Mouse (Mus musculus) neutrophil, adult 5-6 weeks (primary cell): ENCODE measurements around the gene Gprc5c. TPM values are rescaled to one million over a fixed set of nuclear protein-coding genes. Genes with fewer than 3 reads are reported as not detected.
A peak's percentile ranks its signal among the peaks of the same experiment; 100 is the strongest.

Experiments used
- ATAC-seq: fragments of 151-379, 151-347 bp; 2 replicates; pipeline ENCODE4 v1.8.0; 2017; ENCODE audit warnings: mild to moderate bottlenecking, moderate TSS enrichment; ENCODE audit not compliant: insufficient number of reproducible peaks, poor library complexity, low FRiP score, severe bottlenecking; ENCODE audit errors: extremely low read depth
- total RNA-seq: library from RNA; stranded (forward); fragments of 200-1000 nt; gene quantifications from 2 replicates; pipeline ENCODE4 v1.2.3, GENCODE M21; 2017

The Gprc5c gene
- total RNA-seq, 1 experiment from 2014 or later = 1.0 TPM

GRCm38 (mm10) chr11:114863918-114864420 is 13.0 kb downstream of the Gprc5c start:
- no peak for ATAC-seq

- ATAC-seq = no peak
Observed at GRCm38 (mm10) chr11:114865999-114866398, 15.0 kb downstream of the Gprc5c start.

DNA sequence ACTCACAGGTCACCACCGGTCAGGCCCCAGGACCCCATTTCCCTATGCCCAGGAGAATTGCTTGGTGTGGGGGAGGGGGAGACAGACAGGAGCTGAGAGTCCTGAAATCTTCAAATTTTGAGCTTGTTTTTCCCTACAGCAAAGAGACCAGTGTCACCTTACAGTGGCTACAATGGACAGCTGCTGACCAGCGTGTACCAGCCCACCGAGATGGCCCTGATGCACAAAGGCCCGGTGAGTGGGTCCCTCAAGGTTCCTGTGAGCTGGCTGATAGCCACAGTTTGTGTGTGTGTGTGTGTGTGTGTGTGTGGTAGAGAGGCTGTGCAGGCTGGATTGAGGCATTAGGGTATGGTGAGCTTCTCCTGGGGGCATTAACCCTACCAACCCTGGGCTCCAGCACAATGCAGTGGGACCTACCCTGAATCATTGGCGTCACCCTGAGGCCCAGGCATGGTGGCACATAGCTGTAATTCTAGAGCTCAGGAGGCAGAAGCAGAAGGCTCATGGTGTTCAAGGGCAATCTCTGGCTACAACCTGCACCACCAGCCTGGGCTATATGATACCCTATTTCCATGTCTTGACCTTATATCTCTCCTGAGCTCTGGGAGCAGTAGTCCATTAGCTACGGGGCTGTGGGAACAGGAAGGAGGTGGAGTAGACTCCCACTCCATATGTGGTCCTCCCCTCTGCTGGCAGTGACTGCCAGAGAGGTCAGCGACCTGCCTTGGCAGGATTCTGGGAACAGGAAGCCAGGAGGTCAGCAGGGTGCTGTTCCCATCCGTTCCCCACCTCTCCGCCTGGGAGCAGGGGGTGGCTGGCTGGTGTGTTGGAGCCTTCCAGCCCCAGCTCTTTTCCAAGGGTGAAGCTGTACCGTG is 15.8 kb downstream of the Gprc5c start:
- ATAC-seq = no peak

DNA sequence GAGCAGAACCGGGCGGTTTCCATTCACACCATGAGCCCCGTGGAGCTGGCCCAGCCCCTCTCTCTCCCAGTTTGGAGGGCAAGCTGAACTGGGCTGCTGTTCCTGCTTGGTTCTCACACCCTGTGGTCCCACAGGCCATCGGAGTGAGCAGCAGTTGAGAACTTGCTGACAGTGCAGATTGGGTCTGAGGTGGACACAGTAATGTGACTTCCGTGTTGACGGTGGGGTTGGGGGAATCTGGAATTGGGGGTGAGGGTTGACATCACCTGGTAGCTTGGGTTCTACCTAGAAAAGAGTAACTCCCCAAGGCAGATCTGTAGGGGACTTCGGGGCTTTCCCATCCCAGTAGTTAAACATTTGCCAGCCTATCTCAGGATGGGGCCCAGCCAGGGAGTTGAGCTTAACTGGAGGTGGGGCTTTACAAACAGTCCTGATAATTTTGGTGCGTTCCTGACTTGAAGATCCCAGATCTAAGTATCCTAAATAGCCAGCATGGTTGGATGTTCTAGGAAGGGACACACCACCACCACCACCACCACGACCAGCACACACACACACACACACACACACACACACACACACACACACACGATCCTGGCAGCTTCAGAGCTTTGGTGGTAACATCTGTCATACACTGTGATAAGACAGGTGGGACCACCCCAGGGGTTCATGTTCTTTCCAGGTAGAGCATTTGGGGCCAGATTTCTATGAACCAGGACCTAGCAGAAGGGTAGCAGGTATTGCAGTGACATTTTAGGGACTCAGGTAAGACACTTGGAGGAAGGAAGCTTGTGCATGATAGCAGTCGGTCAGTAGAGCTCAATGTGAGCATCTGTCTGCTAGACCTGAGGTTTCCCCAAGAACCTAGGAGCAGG is 16.6 kb downstream of the Gprc5c start:
- ATAC-seq = no peak

GRCm38 (mm10) chr11:114868280-114868679 is 17.3 kb downstream of the Gprc5c start:
- ATAC-seq = no peak

DNA sequence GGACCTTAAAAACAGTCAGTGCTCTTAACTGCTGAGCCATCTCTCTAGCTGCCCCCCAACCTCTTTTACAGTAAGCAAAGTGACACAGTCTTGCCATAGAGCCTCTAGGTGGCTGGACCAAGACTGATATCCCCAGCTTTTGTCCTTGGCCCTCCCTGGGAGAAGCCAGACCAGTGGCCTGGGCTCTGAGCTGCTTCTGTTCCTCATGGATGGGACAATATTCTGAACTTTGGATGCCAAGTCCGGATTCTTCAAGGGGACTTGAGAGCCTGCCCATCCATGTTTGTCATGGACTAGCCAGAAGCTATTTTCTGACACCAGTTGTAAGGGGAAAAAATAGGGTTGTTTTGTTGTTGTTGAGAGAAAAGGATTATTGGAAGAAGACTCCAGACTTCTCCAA is 18.8 kb downstream of the Gprc5c start:
- no peak for ATAC-seq

DNA sequence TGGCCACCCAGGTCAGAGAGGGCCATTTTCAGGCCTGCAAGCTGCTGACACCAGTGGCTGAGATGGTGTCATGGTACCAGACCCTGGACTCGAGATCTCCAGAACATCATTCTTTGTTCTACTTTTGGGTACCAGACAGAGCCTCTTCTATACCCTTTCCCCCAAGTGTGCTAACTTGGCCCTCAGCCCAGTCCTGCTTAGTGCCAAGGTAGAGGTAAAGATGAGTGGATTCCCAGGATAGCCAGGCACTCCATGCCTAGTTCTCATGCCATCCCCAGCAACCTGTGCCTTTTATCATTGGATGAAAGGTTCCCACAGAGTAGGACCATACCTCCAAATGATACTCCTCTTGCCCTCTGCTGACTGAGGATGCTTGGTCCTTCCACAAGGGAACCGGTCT is 20.6 kb downstream of the Gprc5c start:
- ATAC-seq = no peak

DNA sequence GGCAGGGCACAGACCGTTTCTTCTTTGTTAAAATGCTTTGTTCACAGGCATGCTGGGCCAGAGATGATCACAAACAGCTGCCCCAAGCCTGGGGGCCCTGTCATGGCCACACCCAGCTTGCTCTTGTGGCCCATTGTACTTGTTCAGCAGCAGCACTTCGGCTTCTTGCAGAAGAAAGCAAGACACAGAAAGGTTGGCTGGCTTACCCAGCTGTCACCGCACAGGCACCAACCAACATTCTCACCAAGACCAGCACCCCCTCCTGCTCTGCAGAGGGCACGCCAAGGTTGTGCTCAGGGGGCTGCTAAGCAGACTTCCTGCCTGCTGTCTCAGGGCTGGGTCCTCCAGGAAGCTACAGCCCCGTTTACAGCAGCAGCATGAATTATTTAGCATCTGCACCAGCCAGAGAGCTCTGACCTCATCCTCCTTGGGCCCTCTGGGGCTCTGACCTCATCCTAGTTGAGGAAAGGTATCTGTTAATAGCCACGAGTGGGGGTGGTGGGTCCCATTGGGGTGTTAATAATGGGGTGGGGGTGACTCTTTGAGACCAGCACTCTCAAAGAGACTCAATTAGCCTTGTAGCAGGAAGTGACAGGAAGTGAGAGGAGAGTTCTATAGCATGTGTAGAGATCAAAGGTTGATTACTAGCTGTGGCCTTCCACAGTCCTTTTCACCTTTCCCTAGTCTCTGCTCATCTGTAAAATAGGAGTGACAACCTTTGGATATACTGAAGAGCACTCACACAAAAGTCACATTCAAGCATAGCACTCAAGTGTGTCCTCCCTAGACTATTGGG is 22.3 kb downstream of the Gprc5c start:
- peak; percentile 40; the same call in 1 of the 2 replicates for ATAC-seq

DNA sequence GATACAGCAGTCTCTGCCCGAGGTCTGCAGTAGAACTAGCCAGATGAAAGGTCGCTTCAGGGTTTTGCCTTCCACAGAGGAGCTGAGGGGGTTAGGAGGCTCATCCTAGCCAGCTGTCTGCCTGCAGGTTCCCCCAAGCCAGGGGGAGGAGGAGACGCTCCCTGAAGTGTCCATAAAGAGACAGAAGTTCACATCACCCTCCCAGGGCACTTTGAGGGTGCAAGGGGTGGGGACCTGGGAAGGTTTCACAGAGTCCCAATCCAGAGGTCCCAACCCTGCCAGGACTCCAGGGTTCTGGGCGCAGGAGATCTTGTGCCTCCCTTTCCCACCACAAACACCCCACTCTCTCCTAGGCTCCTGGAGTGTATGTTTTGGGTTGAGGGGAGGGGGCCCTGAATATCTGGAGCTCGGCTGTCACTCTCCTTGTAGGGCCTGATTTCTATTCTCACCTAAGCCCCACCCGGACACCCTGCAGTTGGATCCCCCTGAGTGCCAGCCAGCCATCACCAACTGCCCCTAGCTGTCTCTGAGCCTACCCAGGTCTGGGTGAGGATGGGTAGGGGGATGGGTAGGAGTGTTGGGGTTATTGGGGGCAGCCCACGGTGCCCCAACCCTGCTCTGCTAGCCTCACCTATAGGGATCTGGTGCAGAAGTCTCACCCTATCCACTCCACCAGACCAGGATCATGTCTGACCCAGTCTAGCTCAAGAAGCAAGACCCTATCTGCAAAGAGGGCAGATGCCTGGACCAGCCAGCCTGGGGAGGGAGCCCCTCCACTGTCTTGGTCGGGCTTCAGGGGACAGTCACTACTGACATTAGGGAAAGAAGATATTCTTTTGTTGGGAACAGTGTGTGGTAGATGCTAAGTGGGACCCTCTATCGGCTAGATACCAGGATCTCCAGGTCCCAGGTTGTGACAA is 23.5 kb downstream of the Gprc5c start:
- no peak for ATAC-seq

GRCm38 (mm10) chr11:114875301-114875801 is 24.4 kb downstream of the Gprc5c start:
- ATAC-seq = no peak

DNA sequence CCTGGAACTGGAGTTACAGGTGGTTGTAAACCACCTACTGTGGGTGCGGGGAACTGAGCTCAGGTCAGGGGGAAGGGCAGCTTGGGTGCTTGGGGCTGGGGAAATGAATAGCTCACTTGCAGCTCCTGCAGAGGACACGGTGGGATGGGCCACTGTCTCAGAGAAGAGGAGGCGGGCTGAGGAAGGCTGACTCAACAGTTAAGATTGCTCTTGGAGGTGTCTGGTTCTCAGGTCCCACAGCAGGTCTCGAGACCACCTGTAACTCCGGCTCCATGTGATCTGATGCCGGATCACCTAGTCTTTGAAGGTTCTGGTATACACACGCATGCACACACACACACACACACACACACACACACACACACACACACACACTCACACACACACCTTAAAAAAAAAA is 25.2 kb downstream of the Gprc5c start:
- ATAC-seq = no peak

DNA sequence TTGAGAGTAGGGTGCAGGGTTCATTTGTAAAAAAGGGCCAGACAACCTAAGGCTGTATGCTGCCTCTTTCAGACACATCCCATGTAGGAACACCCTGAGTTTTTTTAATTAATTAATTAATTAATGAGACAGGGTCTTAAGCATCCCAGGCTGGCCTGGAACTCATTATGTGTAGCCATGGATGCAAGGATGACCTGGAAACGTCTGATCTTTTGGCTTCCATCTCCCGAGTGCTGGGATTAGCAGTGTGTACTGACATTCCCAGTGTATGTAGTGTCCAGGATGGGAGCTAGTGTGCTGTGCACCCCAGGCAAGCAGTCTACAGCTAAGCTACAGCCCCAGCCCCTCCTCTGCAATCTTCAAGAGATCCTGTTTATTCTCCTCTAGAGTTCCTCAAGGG is 25.7 kb downstream of the Gprc5c start:
- no peak for ATAC-seq

GRCm38 (mm10) chr11:114877145-114877544 is 26.2 kb downstream of the Gprc5c start:
- ATAC-seq = peak; percentile 20; the same call in 1 of the 2 replicates

DNA sequence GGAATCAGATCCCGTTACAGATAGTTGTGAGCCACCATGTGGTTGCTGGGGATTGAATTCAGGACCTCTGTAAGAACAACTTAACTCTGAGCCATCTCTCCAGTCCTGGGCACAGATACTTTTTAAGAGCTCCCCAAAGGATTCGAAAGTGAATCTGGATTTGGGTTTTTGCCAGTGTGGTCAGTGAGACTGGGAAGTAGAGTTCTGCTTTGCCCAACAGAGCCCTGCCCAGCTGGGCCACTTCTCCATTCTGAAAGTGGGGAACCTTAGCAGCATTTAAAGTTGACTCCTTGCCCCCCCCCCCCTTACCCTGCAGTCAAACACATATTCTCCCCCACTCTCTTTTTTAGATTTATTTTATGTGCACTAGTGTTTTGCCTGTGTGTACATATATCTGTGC is 28.7 kb downstream of the Gprc5c start:
- ATAC-seq = peak; percentile 52

DNA sequence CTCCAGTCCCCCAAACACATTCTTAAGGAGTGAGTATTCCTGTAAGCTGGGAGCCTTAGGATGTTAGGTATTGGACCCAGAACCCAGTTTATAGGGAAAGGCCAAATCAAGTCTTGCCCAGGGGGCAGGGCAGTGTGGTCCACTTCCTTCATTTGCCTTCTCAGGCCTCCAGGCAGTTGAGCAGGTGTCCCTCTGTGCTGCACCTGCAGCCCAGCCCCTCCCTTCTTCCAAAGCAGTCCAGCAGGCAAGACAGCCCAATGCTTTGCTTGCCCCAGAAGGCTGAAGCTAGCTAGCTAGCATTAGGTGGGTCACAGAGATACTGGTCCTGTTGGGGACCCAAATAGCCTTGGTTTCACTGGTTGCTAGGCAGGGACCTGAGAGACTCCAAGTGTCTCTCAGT is 29.2 kb downstream of the Gprc5c start:
- no peak for ATAC-seq

DNA sequence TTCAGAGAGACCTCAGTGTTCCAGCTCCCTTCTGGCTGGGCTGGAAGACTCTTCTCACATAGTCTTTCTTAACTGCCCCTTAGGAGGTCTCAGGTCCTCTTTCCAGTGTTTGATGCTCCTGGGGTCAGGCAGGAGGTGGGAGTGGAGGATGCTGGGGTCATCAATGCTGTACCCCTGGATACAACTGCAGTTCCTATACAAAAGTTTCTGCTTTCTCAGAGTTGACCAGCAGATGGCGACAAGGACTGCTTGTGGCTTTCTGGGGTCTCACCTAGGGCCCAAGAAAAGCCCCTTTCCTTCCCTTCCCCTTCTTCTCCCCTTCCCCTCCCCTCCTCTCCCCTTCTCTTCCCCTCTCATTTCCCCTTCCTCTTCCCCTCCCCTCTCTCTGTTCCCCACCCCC is 29.6 kb downstream of the Gprc5c start:
- no peak for ATAC-seq

DNA sequence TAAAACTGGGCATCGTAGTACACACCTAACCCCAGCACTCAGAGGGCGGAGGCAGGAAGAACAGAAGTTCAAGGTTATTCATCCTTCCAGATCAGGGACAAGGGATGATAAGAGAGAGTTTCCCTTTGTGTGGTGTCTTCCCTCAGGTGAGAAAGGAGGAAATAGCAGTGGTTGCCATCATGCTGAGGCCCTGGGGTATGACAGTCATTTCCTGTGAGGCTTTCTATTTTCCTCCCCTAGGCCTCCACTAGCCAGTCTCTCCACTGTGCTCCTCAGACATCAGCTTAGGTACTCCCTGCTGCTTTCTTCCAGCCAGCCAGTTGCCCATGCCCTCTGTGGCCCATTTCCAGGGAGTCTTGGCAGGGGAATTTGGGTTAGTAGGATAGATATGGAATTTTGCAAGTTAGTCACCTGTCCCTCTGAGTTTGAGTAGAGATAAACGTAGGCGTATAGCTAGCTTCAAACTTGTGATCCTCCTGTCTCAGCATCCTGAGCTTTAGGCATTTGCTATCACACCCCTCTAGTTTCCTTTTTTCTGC is 32.4 kb downstream of the Gprc5c start:
- peak; percentile 36; the same call in 1 of the 2 replicates for ATAC-seq
